Comparison of ENCODE assay signal across 8 mouse cellular contexts in the genomic region with DNA sequence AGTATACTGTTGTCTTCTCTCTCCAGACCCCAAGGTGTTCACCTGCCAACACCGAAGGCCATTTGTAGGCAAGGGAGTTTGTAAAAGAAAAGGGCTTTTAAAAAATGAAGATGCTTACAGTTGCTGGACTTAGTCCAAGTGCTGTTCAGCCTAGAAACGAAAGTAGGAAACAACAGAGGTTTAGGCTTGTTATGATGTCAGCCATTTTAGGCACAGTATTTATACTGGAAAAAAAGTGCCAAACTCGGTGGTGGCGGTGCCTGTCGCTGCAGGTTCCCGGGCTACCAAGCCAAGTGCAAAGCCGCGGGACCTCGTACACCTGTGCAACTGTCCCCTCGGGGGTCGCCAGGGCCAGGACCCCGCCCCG. TPM values are rescaled to one million over a fixed set of nuclear protein-coding genes. Genes with fewer than 3 reads are reported as not detected.
DNase-seq lines count a peak whose midpoint lies in the region; ATAC-seq and TF ChIP-seq lines count a peak whose summit lies in the region.

No protein-coding gene starts in this region.

- whole genome bisulfite sequencing in lung, adult 2 months = under 1% methylated on average over 13 of the region's 13 CpGs
- 0% methylated on average over 13 of the region's 13 CpGs for WGBS in heart, embryonic 15.5 days
- WGBS in liver, embryonic 16.5 days (ENCODE audit: insufficient replicate concordance) = under 1% methylated on average over 13 of the region's 13 CpGs

- no peaks in the 10 kb centered on the region for H3K9me3 ChIP-seq in heart, embryonic 15.5 days (replicated peaks)
- H3K9me3 ChIP-seq in liver, embryonic 16.5 days (replicated peaks; ENCODE audit: control insufficient read depth, low read length) = no peaks in the 10 kb centered on the region

- H3K9ac ChIP-seq in heart, embryonic 15.5 days = peak overlapping the region; percentile 99
- H3K9ac ChIP-seq in liver, embryonic 16.5 days (ENCODE audit: low read depth, low read length) = peak overlapping the region; percentile 99

- peak overlapping the region; percentile 82 for H3K4me3 ChIP-seq in lung, adult 2 months (replicated peaks; ENCODE audit: extremely low read depth, low read depth, low read length)
- H3K4me3 ChIP-seq in heart, embryonic 15.5 days = peak overlapping the region; percentile 95
- peak overlapping the region; percentile 96 for H3K4me3 ChIP-seq in liver, embryonic 16.5 days (ENCODE audit: low read depth, low read length)

- peak overlapping the region; percentile 63 for H3K4me2 ChIP-seq in heart, embryonic 15.5 days
- peak overlapping the region; percentile 64 for H3K4me2 ChIP-seq in liver, embryonic 16.5 days (ENCODE audit: low read depth, low read length)

- H3K27me3 ChIP-seq in heart, embryonic 15.5 days = no peaks in the 10 kb centered on the region
- no peaks in the 10 kb centered on the region for H3K27me3 ChIP-seq in liver, embryonic 16.5 days (ENCODE audit: control insufficient read depth, insufficient read depth, low read depth, low read length)

- peaks cover 25% of the 10 kb centered on the region for H3K4me1 ChIP-seq in lung, adult 2 months (ENCODE audit: control insufficient read depth, insufficient read depth, low read length)
- peaks cover 63% of the 10 kb centered on the region for H3K4me1 ChIP-seq in heart, embryonic 15.5 days (replicated peaks)
- peaks cover 36% of the 10 kb centered on the region for H3K4me1 ChIP-seq in liver, embryonic 16.5 days (ENCODE audit: control insufficient read depth, low read depth, low read length)

- no peak for TF ChIP-seq POLR2A in lung, adult 2 months (IDR thresholded peaks at IDR 0.05; ENCODE audit: borderline replicate concordance, extremely low read depth, low read depth, low read length)

- no peak for TF ChIP-seq CTCF in lung, adult 2 months (IDR thresholded peaks at IDR 0.05; ENCODE audit: insufficient read depth, low read length)

- H3K36me3 ChIP-seq in heart, embryonic 15.5 days = peaks cover 8% of the 10 kb centered on the region
- peaks cover 5% of the 10 kb centered on the region; the same call in 1 of the 2 replicates for H3K36me3 ChIP-seq in liver, embryonic 16.5 days (ENCODE audit: control insufficient read depth, insufficient read depth)

- peak overlapping the region; percentile 99 for H3K27ac ChIP-seq in heart, embryonic 15.5 days
- peak overlapping the region; percentile 96 for H3K27ac ChIP-seq in liver, embryonic 16.5 days (ENCODE audit: low read length)

- peak; percentile 19; the same call in 1 of the 2 replicates for ATAC-seq in heart, embryonic 15.5 days (replicated peaks; ENCODE audit: insufficient number of reproducible peaks, insufficient read depth, low FRiP score, low read depth)
- ATAC-seq in liver, embryonic 16.5 days (ENCODE audit: low read depth) = peak; percentile 22
- ATAC-seq in neutrophil, adult 5-6 weeks (ENCODE audit: extremely low read depth, insufficient number of reproducible peaks, low FRiP score, poor library complexity, severe bottlenecking) = peak; percentile 41; the same call in 1 of the 2 replicates

- no peak for DNase-seq in lung, adult 2 months
- DNase-seq in lung, postnatal 4 days = no peak
- peak; percentile 76 for DNase-seq in adipocyte (ENCODE audit: low spot score)
- DNase-seq in ovary, postnatal 36 days (ENCODE audit: low spot score) = no peak
- no peak for DNase-seq in adrenal gland, adult 8-10 months

RNA-seq across cellular contexts. Expression of a gene that starts 0.6 kb away (rescaled TPM):
- polyA plus RNA-seq in lung, adult 2 months (2012; rRNA removed) = 1,455 and 1,580 TPM in 2 replicates
- polyA plus RNA-seq in heart, embryonic 15.5 days (2015; fragmentation: Nextera tagmentation; extraction: Ambion mirVana) = 728 and 777 TPM in 2 replicates
- polyA plus RNA-seq in liver, embryonic 16.5 days (2015; fragmentation: Nextera tagmentation; extraction: Ambion mirVana) = 588 and 605 TPM in 2 replicates
- total RNA-seq in neutrophil, adult 5-6 weeks (2017) = 993 and 1,047 TPM in 2 replicates
- total RNA-seq in adrenal gland, adult 8-10 months (2022) = 1,000 to 10,000 TPM in 2 of 4 experiments, 100 to 1,000 TPM in 2; 972 to 1,094 (median 1,035) TPM

RNA-seq across cellular contexts. Expression of a gene that starts 58.9 kb away (rescaled TPM):
- 4.1 and 7.8 TPM in 2 replicates for polyA plus RNA-seq in lung, adult 2 months (2012; rRNA removed)
- polyA plus RNA-seq in heart, embryonic 15.5 days (2015; fragmentation: Nextera tagmentation; extraction: Ambion mirVana) = 9.9 and 12.7 TPM in 2 replicates
- polyA plus RNA-seq in liver, embryonic 16.5 days (2015; fragmentation: Nextera tagmentation; extraction: Ambion mirVana) = 16.7 and 18.5 TPM in 2 replicates
- total RNA-seq in neutrophil, adult 5-6 weeks (2017) = 60.9 and 90.4 TPM in 2 replicates
- total RNA-seq in adrenal gland, adult 8-10 months (2022) = 10 to 100 TPM; 13.3 to 30.4 (median 20.9) TPM
